Mouse (Mus musculus) heart, adult 11 months (tissue): ENCODE measurements around the gene Rsc1a1.

Experiments used
- DNase-seq: peaks from one replicate; pipeline ENCODE4 v3.0.0; 2022

Rsc1a1 gene

DNA sequence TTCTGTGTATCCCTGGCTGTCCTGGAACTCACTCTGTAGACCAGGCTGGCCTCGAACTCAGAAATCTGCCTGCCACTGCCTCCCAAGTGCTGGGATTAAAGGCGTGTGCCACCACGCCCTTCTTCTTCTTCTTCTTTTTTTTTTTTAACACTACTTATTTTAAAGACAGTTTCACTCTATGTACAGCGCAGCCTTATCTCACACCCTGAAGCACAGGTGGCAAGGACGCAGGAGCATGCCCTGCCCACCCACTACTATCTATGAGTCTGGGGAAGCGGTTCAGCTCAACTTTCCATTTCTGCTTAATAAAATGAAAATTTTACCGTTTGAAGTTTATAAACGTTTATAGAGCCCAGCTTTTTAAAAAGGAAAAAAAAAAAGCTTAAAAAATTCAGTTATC is 3.1 kb upstream of the Rsc1a1 start:
- no peak for DNase-seq

DNA sequence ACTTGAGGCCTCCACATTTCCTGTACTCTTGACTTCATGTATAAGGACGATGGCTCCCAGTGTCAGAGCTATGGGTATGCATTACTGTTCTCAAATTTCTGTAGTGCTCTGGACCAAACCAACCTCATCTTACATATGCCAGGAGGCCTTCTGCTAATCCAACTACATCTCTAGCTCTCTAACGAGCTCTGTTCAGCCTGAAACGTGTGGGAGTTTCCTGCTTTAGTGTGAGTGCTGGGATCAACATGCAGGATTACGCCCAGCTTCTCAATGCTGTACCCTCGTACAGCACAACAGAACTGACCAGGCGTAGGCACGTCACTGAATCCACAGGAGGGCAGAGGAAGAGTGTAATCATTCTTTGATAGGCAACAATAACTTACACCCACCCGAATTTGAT is 1.1 kb upstream of the Rsc1a1 start:
- DNase-seq, result no peak

DNA sequence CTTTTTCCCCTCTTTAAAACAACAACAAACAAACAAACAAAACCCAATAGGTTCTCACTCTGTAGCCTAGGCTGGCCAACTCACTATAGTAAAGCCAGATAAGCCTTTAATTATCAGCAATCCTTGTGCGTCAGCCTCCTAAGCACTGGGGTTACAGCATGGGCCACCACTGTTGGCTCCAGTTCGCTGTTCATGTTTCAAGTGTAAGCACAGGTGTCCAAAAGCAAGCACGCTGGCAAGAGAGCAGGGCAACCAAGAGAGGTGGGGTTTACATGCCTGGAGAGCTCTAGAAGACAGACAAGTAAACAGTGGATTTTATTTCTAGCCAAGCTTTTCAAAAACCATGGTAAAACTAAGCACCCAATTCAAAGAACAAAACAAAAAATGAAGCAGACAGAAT is 694 bp upstream of the Rsc1a1 start:
- no peak for DNase-seq

DNA sequence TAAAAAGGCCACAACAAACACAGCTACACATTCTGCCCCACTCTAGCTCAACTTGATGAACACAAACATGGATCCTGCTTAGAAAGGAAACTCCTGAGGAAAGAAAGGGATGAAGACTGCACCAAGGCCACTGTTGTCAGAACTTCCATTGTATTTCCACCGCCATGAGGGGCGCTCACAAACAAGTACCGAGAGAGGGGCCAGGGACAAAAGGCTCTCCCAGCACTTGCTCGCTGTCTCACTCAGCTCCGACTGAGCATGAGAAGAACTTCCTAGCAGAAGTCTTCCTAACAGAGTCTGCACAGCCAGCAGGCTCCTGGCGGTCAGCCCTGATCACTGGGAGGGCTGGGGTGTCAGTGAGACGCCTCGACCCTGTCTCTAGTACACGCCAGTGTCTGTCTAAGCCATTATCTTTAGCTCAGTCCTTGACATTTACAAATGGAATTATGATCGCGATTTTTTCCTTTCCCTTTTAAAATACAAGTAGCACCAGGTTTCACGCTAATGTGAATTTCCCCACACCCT is 2.6 kb downstream of the Rsc1a1 start:
- peak; percentile 93 for DNase-seq

DNA sequence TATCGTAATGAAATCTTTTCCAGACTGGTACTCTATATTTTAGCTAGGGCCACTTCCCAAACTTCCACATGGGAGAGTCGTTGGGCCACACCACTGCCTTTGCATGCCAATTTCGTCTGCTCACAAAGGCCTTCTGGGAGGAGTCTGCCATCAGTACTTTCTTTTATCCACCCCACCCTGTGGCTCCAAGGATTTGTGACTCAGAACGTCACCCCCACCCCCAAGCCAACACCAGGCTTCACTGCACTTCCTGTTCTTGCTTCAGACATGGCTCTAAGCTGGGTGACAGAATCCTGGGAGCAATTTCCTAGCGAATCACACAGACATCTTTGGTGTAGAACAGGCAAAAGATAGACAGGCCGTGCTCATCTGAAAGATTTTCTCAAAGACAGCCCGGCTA is 3.6 kb downstream of the Rsc1a1 start:
- peak; percentile 96 for DNase-seq

DNA sequence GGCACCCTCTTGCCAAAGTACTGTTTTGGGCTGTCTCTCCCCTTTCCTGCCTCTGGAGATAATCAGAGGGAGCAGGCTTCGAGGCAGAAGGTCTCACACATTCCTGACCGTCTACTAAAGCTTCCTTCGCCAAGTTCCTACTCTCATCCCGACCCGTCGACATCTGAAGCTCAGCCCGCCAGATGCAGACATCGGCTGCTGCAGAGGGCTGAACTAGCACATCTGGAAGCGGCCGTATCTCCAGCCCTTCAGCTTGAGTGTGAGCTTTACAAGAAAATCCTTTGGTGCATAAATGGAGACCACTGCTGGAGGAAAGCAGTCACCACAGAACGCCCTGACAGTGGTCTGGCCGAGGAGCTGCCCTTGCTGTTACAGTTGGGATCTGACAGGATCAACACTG is 4.5 kb downstream of the Rsc1a1 start:
- DNase-seq, result no peak

DNA sequence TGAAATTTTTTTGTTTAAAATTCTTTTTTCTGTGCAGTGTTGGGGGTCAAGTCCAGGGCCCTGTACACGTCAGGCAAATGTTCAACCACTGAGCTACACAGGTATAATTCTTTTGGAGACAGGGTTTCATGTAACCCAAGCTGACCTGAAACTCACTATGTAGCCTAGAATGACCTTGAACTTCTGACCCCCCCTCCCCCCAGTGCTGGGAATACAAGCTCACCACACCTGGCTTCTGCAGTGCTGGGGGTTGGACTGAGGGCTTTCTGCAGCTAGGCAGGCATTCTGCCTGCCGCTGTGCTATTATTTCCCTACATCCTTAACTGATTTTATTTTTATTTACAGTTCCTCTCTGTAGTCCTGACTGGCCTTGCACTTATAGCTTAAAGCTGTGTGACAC is 6.4 kb downstream of the Rsc1a1 start:
- DNase-seq, result no peak

DNA sequence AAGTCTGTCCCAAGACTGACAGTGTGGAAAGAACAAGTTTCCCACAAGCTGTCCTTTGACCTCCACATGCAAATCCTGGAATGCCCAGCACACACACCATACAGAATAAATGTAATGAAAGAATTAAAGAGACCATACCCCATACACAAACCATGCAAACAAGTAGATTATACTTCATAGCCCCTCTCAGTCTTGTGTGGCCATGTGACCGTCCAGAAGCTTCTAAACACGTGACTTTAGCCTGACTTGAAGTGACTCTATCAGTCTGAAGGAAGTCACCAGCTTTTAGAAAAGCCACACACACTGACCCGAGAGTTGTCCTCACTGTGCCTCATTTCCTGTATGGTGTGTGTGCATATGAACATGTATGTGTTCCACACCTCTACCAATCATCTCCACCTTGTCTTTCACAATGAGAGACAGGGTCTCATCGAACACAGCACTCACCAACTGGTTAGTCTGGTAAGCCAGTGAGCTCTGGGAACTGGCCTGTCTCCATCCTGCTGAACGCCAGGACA is 8.9 kb downstream of the Rsc1a1 start:
- DNase-seq, result no peak

DNA sequence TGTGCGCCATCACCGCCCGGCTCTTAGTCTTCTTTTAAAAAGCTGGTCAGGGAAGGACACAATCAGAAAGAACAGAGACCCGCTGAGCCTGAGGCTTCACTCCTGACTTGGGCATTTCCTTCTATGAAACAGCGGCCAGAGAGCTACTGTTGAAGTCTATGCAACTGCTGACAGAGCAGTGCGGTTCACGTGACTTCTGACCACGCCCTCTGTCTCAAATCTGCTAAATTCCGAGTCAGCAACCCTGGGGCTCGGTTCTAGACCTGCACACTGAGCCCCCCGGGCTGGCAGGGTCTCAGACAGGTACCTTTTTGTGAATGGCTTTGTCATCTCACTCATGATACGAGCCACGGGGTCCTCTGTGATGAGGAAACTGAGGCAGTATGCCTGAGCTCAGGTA is 13.1 kb downstream of the Rsc1a1 start:
- DNase-seq, result peak; percentile 93

DNA sequence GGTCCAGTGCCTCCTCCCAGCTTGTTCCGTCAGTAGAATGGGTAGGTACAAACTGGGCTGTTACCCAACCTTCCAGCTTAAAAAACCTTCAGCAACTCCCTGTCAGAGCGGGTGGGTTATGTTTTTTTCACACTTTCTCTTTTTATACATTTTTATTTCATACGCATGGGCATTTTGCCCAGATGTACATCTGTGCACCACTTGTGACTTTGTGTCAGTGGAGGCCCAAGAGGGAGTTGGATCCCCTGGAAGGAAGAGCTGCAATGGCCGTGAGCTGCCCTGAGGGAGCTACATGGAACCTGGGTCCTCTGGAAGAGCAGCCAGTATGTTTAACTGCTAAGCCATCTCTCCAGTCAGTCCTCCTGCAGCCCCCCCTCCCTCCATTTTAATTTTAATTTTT is 14.0 kb downstream of the Rsc1a1 start:
- no peak for DNase-seq

DNA sequence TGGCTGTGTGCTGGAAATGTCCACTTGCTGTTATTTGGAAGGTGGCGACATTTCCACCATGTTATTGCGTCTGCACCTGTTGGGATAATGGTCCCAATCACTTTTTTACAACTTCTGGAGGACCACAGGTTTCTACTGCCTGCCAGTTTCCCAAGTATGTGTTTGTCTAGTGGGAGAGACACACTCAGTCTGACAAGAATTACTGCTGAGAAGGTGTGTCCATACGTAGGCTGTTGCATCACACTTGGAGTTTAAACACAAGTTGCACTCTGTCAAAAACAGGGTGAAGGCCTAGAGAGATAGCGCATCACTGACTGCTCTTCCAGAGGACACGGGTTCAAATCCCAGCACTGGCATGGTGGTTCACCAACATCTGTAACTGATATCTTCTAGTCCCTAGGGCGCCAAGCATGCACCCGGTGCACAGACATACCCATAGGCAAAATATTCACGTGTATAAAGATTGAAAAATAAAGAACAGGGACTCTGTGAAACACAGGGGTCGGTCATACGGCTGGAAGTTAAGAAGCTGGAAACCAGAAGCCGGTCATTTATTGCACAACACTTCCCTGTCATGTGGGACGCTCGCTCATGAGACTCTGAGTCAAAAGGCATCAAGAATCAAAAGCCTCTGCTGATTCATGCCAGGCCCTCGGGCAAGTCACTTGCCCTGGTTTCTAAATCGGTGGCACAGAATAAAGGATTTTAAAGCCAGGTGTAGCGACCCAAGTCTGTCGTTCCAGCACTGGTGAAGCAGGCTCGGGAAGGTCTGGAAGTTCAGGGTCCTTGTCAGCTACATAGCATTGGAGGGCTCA is 15.3 kb downstream of the Rsc1a1 start:
- peak; percentile 97 for DNase-seq

DNA sequence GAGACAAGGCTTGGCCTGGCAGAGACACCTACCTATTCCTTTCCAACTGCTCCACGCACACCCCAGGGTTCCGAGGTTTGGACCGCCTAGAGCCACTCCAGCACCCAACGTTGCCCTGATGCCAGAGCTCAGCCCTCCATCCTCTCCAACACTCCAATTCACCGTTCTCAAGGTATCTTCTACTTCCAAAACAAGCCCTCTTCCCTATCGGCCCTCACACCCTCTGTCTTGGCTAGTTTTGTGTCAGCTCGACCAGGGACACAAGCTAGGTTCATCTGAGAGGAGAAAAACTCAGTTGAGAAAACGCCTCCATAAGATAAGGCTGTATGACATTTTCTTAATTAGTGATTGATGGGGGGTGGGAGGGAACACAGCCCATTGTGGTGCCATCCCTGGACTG is 20.6 kb downstream of the Rsc1a1 start, which contains the start of gene Plekhm2:
Gene Plekhm2 (minus strand): TSS at position 101 of the 400 bp plus-strand sequence.
- no peak for DNase-seq

DNA sequence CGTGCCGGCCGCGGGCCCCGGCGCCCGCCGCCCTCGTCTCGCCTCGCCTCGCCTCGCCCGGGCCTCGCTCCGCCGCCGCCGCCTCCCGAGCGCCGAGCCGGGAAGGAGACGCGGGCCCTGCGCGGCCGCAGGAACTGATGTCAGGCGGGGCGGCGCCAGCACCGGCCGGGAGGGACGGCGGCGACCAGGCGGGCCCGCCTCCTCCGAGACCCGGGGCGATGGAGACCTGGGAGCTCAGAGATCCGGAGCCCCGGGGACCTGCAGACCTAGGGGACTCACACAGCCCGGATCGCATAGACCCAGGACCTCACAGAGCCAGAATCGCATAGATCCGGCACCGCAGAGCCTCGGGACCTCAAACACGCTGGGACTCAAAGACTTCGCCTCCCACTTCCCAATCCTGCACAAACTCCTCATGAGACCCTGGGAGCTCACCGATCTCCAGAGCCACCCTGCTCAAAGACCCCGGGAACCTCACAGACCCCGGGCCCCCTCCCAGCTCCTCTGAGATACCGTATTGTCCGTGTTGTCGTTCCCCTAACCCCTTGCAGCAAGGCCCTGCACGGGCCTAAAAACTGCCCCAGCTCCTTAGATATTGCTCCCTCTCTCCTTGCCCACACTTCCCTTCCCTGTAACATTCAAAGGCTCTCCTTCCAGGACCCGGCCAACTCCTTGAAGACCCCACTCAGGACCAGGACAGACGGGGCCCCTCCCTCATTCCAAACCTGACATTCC is 21.2 kb downstream of the Rsc1a1 start:
- DNase-seq, result peak; percentile 99

DNA sequence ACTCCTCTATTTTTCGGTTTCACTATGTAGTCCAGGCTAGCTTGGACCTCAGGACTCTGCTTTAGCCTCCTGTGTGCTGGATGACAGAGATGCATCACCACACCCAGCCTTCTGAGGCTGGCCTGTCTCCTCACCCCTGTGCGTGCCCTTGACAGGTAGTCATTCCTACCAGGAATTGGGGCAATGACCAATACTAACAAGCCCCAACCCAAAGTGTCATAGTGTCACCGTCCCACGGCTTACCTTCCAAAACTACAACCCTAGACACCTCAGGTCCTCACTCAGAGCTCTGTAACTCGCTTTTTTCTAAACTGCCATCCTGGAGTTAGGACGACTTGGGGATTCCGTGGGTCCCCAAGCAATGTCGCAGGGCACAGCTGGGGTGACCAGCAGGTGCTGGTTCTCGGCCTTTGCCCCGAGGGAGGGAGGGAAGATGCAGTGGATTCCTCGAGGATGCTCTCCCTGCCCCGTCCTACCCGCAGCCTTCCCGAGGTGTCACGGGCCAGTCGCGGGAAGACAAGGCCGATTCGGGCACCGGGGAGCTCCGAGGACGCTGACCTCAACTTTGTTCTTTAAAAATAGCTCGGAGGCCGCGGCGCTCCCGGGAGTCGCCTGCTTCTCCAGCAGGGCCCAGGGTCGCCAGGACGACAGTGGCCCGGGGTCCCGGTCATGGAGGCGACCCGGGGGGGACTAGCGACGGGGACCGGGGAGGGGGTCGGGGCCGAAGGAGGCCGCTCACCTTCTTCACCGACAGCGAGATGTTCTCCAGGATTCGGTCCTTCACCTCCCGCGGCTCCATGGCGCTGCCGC is 22.1 kb downstream of the Rsc1a1 start:
- peak; percentile 96 for DNase-seq

DNA sequence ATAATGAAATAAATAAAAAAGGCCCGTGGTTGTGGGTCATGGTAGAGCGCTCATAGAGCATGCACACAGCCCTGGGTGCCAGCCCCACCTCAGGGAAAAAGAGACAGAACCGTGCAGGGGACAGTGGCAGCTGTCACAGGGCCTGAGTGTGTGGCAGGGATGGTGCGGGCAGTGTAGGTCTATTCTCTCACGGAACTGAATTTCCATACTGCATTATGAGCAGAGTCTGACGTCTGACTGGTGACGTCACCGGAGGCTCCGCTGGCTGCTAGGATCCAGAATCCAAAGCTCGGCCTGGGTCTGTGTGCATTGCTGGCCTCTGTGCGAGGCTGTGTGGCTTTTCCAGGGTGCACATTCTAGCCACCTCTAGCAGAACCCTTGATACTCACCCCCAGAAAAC is 24.5 kb downstream of the Rsc1a1 start:
- no peak for DNase-seq

DNA sequence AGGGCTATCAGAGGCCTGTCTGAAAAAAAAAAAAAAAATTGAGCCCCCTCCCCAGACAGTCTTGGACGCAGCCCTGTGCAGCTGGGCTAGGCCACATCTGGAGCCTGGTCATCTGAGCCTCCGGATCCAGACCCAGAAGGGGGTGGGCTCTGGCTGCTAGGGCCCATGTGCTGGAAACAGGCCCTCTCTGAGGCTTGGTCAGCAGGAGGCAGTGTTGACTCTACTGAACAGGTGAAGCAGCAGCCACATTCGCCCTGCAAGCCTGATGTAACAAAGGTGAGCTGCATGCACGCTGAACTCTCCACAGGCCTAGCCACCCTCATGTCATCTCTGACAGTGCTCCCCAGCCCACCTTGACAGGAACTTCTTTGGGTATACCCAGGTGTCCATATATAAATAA is 25.7 kb downstream of the Rsc1a1 start:
- no peak for DNase-seq

DNA sequence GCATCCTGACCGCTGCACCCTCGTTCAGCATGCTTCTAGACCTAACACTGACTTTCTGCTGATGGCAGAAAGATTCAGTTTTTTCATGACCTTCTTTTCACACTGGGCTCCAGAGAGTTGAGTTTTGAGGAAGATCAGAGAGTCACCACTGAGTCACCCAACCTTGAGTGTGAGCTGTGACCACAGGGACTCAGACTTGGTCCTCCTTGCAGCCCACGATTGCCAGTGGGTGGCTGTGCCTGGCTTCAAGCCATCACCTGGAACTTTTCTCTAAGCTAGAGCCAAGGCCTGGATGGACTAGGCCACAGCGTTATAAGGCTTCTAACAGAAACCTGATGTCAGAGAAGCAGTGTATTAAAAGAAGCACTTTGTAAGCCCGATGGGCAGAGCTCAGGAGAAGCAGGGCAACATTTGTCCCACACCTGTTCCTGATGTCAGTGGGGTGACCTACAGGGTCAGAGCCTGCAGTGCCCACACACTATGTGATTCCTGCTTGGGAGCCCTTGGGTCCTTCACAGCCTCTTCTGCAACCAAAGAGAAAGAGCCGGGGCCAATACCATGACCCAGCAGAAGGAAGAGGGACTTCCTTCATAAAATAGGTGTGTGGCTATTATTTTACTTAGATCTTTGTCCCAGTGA is 26.4 kb downstream of the Rsc1a1 start:
- no peak for DNase-seq

DNA sequence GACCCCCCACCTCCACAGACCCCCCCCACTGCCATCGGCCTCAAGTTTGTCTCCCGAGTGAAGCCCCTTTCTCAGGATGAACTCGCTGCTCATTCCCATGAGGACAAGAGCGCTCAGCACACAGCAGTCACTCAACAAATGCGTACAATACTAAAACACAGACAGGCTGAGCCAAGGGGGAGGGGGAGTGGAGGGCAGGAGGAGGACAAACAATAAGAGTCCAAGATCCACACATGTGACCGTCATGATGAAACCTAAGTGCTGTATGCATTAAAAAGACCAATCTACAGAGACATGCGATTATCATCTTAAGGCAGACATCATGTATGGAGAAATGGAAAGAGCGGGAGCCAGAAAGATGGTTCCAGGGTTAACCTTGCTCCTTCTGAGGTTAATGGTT is 28.5 kb downstream of the Rsc1a1 start:
- peak; percentile 89 for DNase-seq

DNA sequence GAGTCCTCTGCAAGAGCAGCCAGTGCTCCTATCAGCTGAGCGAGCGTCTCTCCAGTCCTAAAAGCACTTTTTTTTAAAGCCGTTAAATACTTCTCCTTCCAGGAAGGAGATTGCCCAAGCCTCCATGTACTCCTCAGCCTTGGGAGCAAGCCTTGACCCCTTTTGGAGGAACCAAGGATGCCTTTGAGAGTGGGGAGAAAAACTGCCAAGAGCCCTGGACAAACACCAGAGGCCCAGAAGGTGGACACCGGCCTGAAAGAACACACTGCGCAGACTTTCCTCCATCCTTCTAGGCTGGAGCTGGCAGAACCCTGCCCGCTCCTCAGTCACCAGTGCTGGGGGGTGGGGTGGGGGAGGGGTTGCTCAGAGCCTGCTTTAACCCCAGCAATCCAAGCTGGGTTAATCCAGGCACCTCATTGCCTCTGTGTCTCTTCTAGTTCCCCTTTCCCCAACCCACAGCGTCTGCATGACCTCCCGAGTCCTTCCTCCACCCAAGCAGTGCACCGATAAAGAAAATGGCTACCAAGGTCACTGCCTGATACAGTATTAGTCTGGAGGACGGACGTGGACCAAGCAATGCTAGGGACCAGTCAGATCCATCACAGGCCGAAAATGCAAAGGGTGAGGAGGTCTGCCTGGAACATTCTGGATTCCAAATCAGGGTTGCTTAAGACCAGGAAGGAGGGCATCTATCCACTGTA is 29.3 kb downstream of the Rsc1a1 start:
- DNase-seq, result peak; percentile 97

DNA sequence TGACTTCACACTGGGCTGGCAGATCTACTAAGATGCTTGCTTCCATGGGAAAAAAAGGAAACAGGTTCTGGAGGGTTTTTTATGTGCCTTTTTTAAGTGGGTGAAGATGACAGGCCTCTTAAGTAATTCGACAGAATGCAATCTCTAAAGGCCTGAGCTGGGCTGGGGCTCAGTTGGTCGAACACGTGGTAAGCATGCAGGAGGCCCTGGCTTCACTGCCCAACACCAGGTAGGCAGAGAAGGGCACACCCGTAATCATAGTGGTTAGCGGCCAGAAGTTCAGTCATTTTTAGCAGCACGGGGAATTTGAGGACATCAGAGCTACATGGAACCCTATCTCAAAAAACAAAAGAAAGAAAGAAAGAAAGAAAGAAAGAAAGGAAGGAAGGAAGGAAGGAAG is 30.9 kb downstream of the Rsc1a1 start:
- peak; percentile 96 for DNase-seq

DNA sequence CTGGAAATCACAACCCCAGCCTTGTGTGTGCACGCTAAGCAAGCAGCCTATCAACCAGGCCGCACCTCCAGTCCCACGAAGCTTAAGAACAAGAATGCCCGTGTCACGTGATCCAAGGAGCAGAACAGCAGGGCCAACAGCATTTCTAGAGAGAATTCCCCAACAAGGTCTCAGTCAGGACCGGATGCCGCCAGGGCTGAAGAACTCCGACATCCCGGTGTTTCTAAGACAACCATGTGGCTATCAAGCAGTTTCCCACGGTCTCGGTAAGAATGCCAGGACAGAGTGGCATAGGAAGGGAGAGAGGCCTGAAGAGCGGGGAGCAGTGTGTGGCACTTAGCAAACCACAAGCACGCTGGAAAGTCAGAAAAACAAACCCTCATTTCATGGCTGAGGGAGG is 31.6 kb downstream of the Rsc1a1 start:
- peak; percentile 90 for DNase-seq

DNA sequence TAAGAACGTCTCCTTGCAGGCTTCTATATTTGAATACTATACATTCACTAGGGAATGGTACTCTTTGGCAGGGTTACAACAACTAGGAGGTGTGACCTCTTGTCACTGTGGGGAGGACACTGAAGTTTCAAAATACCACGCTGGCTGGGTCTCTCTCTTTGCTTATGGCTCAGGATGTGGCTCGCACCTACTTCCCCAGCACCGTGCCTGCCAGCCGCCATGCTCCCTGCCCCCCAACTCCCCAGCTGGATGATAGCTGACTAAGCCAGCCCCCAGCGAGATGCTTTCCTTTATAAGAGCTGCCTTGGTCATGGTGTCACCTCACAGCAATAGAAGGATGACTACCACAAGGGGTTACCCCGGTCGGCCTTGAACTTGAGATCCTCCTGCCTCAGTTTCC is 32.4 kb downstream of the Rsc1a1 start:
- no peak for DNase-seq
